Comparison of ENCODE assay signal across 8 mouse cellular contexts in the genomic region with DNA sequence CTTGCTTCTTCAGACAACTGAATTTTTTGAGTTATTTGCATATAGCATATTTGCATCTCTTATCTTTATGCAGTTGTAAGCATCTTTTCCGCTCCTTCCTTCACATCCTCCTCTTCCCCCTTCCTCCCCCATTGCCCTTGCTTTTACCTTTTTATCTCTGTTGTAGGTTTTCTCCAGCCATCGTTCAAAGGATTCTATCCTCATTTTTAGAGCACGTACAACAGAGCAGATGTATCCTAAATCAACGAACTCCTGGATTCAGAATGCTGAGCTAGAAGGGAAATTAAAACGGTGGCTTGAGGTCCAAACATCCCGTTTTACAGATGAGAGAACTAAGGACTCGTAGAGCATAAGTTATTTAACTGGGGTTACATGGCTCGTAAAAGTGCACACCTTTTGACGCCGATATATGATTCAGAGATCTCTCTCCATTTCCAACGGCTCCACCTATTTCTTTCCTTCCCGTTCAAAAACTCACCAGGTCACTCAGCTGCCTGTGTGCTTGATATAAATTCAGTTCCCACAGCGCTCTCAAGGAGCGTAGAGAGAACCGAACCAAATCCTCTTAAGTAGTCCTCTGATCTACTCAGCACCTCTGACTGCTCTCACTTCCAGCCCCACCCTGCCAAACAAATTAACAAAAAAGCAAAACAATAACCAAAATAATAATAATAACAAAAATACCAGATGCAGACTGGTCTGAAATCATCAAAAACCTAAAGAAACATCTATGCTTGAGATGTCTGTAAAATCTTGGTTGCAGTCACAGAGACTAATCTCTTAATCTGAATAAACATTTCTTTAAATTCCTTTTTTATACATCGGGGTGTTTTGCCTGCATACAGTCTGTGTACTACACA. TPM values are rescaled to one million over a fixed set of nuclear protein-coding genes. Genes with fewer than 3 reads are reported as not detected.
DNase-seq lines count a peak whose midpoint lies in the region; ATAC-seq and TF ChIP-seq lines count a peak whose summit lies in the region.

No protein-coding gene starts in this region.

- no peaks in the 10 kb centered on the region for H3K36me3 ChIP-seq in heart, embryonic 10.5 days
- H3K36me3 ChIP-seq in E14TG2a.4 (ENCODE audit: insufficient read depth, low read length): peaks cover 4% of the 10 kb centered on the region; the same call in 1 of the 2 replicates
- H3K36me3 ChIP-seq in forebrain, embryonic 16.5 days (ENCODE audit: control insufficient read depth, insufficient read depth): no peaks in the 10 kb centered on the region
- H3K36me3 ChIP-seq in liver, postnatal 0 days (replicated peaks; ENCODE audit: insufficient read depth, low read length): no peaks in the 10 kb centered on the region

- peaks cover 5% of the 10 kb centered on the region; the same call in 1 of the 2 replicates for H3K4me1 ChIP-seq in heart, embryonic 10.5 days
- peaks cover 44% of the 10 kb centered on the region for H3K4me1 ChIP-seq in E14TG2a.4 (replicated peaks; ENCODE audit: low read depth, low read length)
- H3K4me1 ChIP-seq in forebrain, embryonic 16.5 days (replicated peaks; ENCODE audit: control insufficient read depth, insufficient read depth, low read length): peaks cover 18% of the 10 kb centered on the region
- H3K4me1 ChIP-seq in liver, postnatal 0 days (ENCODE audit: insufficient read depth): peaks cover 14% of the 10 kb centered on the region

- no peaks in the 10 kb centered on the region for H3K27me3 ChIP-seq in heart, embryonic 10.5 days (ENCODE audit: insufficient read depth, poor library complexity, severe bottlenecking)
- H3K27me3 ChIP-seq in E14TG2a.4 (ENCODE audit: insufficient read depth, low read length): no peaks in the 10 kb centered on the region
- H3K27me3 ChIP-seq in forebrain, embryonic 16.5 days (replicated peaks; ENCODE audit: control insufficient read depth, insufficient read depth, low read length): no peaks in the 10 kb centered on the region
- H3K27me3 ChIP-seq in liver, postnatal 0 days (ENCODE audit: insufficient read depth, low read length): no peaks in the 10 kb centered on the region

- peak overlapping the region; percentile 57 for H3K9ac ChIP-seq in forebrain, embryonic 16.5 days (replicated peaks; ENCODE audit: low read depth, low read length)
- peak overlapping the region; percentile 92; the same call in 1 of the 2 replicates for H3K9ac ChIP-seq in liver, postnatal 0 days (replicated peaks)

- peak overlapping the region; percentile 99; the same call in 1 of the 2 replicates for H3K27ac ChIP-seq in heart, embryonic 10.5 days
- peak overlapping the region; percentile 57 for H3K27ac ChIP-seq in forebrain, embryonic 16.5 days (ENCODE audit: low read length)
- peak overlapping the region; percentile 89; the same call in 1 of the 2 replicates for H3K27ac ChIP-seq in liver, postnatal 0 days (ENCODE audit: low read depth)

- 20% methylated on average over 16 of the region's 16 CpGs for WGBS in heart, embryonic 10.5 days
- 14% methylated on average over 16 of the region's 16 CpGs for WGBS in forebrain, embryonic 16.5 days
- WGBS in liver, postnatal 0 days (ENCODE audit: insufficient replicate concordance): 25% methylated on average over 16 of the region's 16 CpGs

- TF ChIP-seq EP300 in liver, postnatal 0 days (IDR thresholded peaks at IDR 0.05; ENCODE audit: low read depth): no peak

- DNase-seq in heart, embryonic 10.5 days (ENCODE audit: low spot score): no peak
- DNase-seq in heart, postnatal 4 days: no peak
- no peak for DNase-seq in liver, postnatal 0 days
- DNase-seq in ovary, adult 18-20 months (ENCODE audit: low spot score): no peak
- no peak for DNase-seq in adrenal gland, adult 18-20 months (ENCODE audit: low spot score in 2 of 2)
- DNase-seq in yolk sac, embryonic 10.5 days (ENCODE audit: low spot score): no peak

- peak overlapping the region; percentile 75 for H3K4me2 ChIP-seq in forebrain, embryonic 16.5 days (ENCODE audit: low read length)
- peak overlapping the region; percentile 87 for H3K4me2 ChIP-seq in liver, postnatal 0 days (ENCODE audit: low read depth, low read length)

- TF ChIP-seq CTCF in E14TG2a.4 (conservative IDR thresholded peaks at IDR 0.05; ENCODE audit: low read length): no peak
- TF ChIP-seq CTCF in liver, postnatal 0 days (IDR thresholded peaks at IDR 0.05; ENCODE audit: low read depth): no peak

- H3K4me3 ChIP-seq in heart, embryonic 10.5 days: peak overlapping the region; percentile 97
- H3K4me3 ChIP-seq in E14TG2a.4 (replicated peaks; ENCODE audit: low read length): peak overlapping the region; percentile 92
- H3K4me3 ChIP-seq in forebrain, embryonic 16.5 days (replicated peaks; ENCODE audit: low read length): peak overlapping the region; percentile 97
- H3K4me3 ChIP-seq in liver, postnatal 0 days (ENCODE audit: low read depth, low read length): peak overlapping the region; percentile 92

- no peak for ATAC-seq in forebrain, embryonic 16.5 days
- no peak for ATAC-seq in liver, postnatal 0 days

- H3K9me3 ChIP-seq in heart, embryonic 10.5 days: no peaks in the 10 kb centered on the region
- no peaks in the 10 kb centered on the region for H3K9me3 ChIP-seq in E14TG2a.4 (ENCODE audit: low read length)
- H3K9me3 ChIP-seq in forebrain, embryonic 16.5 days (ENCODE audit: control insufficient read depth, low read length): no peaks in the 10 kb centered on the region
- no peaks in the 10 kb centered on the region for H3K9me3 ChIP-seq in liver, postnatal 0 days (ENCODE audit: low read length)

RNA-seq across cellular contexts. Expression of a gene that starts 2.2 kb away (rescaled TPM):
- polyA plus RNA-seq in heart, embryonic 10.5 days (2016; fragmentation: Nextera tagmentation; extraction: Ambion mirVana): 128 and 138 TPM in 2 replicates
- 10 to 100 TPM; 76.1 to 80.0 TPM for total RNA-seq in heart, postnatal 4 days (2021)
- 203 and 225 TPM in 2 replicates for polyA plus RNA-seq in forebrain, embryonic 16.5 days (2015; fragmentation: Nextera tagmentation; extraction: Ambion mirVana)
- polyA plus RNA-seq in liver, postnatal 0 days (2015; fragmentation: Nextera tagmentation; extraction: Ambion mirVana): 34.4 and 38.6 TPM in 2 replicates
- total RNA-seq in adrenal gland, adult 18-20 months (2021): 10 to 100 TPM; 79.2 to 79.5 TPM
